Mouse (Mus musculus) frontal cortex, postnatal 10 days (tissue): ENCODE measurements around the gene Cep250.
"Not testable (repeated sequence)": the region's sequence is repeated elsewhere in the genome, so short reads cannot be mapped to it uniquely, and the experiment has no call there.

Experiments used
- DNase-seq, 2 experiments: peaks; one replicate each; pipeline ENCODE4 v3.0.0; 2022; ENCODE audit warnings: low spot score in 2 of 2, mixed read lengths in 1 of 2

Gene Cep250

DNA sequence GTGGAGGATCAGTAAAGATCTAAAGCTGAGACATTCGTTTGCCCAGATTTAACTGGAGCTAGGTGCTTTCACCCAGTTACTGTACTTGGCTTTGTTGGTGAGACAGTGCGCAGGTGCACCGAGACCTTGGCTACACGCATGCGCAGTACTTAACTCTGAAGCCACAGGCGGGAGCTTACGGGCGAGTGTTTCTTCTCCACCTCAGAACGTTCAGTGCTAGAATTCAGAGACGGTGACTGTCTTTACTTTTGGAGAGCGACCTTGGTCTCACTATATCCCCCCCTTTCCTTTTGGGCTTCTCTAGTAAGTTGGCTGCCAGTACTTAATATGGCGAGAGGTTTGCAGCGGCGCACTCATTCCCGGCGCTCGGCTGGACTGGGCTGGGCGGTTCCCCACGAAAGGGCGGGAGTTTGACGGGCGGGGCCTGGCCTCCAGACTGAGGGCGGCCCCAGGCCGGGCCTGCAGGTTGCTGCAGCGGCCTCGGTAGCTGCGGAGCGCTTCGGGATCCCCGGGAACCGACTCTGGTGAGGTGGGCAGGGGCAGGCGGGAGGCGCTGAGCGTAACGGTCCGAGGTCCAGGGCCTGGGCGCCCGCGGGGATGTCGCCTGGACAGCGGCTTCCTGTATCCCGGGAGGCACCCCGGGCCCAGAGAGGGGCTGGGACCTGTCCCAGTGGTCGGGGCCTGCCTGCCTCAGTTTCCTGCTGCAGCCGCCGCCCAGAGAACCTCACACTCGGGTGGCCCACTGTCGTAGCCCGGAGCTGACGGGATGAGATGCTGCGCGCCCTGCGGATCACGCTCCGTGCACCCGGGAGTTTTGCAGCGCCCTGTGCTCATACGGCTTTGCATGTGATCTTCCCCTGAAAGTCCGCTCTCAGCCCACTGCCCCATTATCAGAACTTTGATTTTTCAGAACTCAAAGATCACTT is at the start of gene Cep250:
Cep250 (plus strand) TSS at position 325 of the 926 bp plus-strand sequence.
- peak; percentile 73 to 86 for DNase-seq

GRCm38 (mm10) chr2:155914684-155915083 is 41.6 kb upstream of the Cep250 start:
- no peak for DNase-seq

- DNase-seq, result no peak
Observed at GRCm38 (mm10) chr2:155923143-155923542, 33.1 kb upstream of the Cep250 start.

DNA sequence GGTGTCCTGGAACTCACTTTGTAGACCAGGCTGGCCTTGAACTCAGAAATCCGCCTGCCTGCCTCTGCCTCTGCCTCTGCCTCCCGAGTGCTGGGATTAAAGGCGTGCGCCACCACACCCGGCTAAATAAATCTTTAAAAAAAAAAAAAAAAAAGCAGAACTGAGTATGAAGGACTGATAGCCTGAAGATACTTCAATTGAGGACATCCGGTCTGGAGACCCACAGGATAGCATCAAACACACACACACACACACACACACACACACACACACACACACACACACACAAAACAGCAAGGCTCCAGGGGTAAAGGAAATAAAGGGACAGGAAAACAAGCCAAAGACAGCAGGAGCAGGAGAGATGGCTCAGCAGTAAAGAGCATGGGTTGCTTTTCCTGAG is 31.0 kb upstream of the Cep250 start:
- not testable (repeated sequence) for DNase-seq

DNA sequence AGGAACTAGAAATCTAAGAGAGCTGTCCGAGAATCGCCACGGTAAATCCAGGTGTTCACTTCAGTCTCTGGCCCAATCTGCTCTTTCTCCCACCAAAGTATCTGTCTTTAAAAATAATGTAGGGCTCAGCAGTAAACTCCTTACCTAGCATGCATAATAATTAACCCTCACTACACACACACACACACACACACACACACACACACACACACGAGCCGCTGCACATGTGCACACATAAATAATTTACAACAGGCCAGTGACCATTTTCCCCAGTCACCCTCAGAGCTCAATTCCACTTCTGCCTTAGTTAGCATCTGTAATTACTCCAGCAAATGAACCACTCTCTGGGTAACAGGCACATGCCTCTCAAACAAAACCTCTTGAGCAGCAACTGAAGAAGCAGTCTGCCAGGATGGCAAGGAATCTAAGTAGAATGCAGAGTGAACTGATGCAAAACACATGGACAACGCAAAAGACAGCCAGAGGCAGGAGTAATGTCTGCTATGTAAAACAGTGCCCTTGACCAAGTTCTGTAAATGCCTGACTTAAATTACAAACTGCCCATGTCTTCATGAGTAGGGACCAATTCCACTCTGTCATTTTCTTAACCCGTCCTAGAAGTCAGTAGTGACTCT is 27.4 kb upstream of the Cep250 start:
- DNase-seq, result no peak

DNA sequence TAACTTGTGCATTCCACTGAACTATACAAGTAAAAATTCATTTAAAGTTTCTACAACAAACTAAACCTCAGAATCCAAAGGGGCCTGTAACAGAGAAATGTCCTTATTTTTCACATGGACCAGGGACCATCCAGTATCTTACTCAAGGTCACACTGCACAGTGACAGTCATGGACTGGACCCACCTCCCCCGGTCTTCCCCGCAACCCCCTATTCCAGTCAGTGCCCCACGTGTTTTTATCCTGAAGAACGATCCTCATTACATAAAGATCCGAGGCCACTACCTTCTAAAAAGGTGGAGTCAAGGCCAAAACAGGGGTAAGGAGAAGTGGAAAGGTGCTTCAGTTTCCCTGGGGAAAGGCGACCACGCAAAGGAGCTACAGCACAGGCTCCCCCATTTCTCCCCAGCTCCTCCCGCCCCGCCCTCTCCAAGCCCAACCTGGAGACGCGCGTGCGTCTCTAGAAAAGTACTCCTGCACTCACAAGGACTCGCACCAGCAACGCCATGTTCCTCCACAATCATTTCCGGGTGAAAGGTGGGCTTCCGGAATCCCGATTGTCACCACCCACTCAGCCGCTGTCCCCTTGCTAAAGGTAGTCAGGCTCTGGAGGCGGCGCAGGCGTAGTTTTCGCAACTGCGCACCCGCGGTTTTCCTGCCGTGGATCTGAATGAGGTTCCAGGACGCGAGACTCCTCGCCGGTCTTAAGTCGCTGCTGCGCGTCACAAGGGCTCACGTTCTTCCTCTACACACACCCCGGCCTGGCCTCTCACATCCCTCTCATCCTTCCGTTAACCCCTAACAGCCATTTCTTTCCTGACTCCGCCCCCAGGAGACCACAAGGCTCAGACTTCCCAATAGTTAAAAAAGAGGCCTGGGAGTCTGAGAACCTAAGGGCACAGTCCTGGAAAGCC is 26.5 kb upstream of the Cep250 start, which contains the start of gene Uqcc1:
Uqcc1 (minus strand) TSS at position 780 of the 912 bp plus-strand sequence.
- peak; percentile 91 to 92 for DNase-seq

GRCm38 (mm10) chr2:155939897-155940529 is 16.2 kb upstream of the Cep250 start:
- no peak for DNase-seq

DNA sequence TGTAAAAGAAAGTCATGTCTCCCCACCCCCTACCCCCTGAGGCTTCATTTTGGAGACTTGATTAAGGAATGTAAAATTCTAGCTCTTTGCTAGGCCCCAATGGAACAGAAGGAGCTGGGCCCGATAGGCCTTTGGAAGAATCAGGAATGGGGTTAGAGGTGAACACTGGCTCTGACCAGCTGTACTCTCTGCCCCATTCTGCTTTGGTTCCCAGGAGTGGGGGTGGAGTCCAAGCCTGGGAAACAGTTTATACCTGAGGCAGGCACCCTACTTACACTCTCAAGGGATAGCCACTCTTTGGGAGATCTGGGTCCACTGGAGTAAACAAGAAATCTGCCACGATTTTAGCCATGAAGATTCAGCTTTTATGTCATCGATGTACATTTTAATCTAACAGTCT is 15.6 kb upstream of the Cep250 start, which contains the start of gene Gm15557:
Gm15557 (plus strand) TSS at position 48 of the 400 bp plus-strand sequence.
- DNase-seq, result no peak

DNA sequence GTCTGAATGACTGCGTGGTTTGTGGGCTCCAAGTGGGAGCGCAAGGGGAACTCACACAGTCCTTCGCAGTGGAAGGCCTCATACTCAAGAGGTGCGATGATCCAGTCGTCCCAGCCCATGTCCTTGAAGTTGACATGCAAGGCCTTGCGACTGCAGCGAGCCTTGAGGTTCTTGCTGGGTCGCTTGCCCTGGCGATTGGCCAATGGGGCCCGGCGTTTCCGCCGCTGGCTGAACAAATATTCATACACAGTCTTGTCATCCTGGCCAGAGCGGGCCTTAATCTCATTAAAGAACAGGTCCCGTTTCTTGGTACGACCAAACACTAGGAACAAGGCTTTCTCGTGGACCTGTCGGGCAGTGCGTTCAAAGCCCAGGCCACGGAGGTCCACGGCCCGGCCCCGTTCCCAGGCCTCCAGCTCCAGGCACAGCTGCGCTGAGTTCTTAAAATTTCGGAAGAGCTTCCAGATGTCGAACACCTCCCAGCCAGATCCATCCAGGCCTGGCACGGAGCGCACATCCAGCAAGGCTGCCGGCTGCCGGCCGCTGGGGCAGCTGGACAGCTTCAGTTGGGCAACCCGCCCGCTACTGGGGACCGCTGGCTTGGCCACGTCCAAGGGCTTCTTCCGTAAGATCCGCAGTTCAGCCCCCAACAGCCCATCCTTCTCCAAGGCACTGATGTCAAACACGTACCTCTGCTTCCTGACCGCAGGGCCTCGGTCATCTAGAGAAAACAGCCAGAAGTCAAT is 14.4 kb upstream of the Cep250 start:
- DNase-seq, result no peak

DNA sequence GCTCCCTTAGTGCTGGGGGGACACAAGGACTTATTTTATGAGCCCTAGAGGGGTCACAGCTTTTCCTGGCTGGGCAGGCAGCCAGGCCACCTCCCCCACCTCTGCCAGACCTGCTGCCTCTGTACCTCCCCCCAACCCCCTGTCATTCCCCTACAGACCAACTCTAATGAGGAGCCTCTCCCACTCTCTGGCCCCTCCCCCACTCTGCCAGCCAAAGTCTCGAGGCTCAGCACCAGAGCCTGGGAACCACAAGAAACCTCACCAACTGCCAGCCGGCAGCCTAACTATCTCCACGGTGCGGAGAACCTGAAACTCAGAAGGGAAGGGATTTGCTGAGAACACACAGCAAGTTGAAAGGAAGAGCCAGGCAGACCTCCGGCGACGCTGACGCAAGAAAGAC is 12.8 kb upstream of the Cep250 start:
- no peak for DNase-seq

DNA sequence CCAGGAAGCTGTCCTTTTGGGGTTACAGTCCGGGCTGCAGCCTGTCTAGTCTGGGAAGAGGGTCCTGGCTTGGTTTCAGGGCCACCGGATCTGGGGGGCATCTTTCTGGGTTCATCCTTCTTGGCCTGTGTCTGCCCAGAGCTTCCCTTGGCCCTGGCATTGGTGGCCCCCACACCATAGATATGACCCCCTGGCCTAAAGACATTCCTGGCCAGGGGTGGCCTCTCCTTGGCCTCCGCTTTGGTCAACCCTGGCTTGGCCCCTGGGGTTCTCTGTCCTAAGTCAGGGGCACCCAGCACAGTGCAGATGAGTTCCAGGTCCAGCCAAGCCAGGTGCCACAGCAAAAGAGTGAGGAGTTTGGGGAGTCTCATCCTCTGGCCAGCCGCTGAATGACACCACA is 11.6 kb upstream of the Cep250 start:
- DNase-seq, result no peak

DNA sequence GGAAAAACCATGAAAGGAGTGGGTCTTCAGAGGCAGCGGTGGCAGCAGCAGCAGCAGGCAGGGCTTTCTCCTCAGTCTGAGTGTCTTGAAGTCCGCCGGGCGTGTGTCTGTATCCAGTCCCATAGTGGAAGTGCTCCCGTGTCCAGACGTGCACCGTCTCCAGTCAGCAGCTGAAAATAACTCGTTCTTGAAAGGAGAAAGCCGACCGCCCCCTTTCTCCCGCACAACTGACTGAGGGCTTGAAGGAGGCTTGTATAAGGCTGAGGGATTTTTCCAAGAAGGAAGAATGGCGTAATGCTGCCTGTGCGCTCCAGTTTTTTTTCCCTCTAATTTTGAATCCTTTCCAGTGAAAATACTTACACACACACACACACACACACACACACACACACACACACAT is 11.1 kb upstream of the Cep250 start, which contains the start of gene Gdf5:
Gdf5 (minus strand) TSS at position 244 of the 400 bp plus-strand sequence.
- DNase-seq, result no peak

GRCm38 (mm10) chr2:155945580-155945979 is 10.7 kb upstream of the Cep250 start:
- no peak for DNase-seq

DNA sequence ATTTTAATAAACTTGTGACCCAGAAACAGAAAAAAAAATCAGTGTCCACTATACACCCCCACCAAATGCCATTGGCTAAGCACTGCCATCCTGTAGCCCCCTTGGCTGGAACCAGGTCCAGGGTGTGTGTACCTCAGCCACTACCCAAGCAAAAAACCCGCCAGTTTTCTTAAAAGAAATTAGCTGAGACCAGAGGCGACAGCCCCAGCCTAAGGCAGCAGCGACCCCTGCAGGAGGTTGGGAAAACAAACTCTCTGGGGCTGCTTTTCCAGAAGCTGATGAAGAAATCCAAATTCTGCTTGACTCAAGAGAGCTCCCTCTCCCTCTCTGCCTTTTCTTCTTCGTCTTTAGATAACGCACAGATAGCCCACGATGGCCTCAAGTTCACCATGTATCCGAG is 10.2 kb upstream of the Cep250 start:
- DNase-seq, result peak; percentile 43 to 66

GRCm38 (mm10) chr2:155946499-155946898 is 9.8 kb upstream of the Cep250 start:
- no peak for DNase-seq

- DNase-seq, result no peak
Observed at GRCm38 (mm10) chr2:155947390-155948002, 8.8 kb upstream of the Cep250 start.

DNA sequence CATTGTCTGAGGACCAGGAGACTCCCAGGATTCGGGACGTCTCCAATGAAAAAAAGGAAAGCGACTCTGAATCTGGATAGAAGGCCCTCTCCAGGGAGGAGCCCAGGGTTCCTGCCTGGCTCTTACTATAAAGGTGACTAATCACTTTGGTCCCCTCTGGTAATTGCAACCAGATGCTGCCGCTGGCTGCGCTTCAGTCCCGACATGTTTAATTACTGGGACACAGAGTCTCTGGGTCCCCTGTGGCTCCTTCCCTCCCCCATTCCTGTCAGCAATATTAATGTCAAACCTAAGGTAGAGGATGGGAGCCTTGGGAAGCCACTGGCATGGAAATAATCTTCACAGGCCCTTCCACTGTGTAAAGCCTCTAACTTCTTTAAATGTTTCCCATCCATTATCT is 6.9 kb upstream of the Cep250 start:
- no peak for DNase-seq

DNA sequence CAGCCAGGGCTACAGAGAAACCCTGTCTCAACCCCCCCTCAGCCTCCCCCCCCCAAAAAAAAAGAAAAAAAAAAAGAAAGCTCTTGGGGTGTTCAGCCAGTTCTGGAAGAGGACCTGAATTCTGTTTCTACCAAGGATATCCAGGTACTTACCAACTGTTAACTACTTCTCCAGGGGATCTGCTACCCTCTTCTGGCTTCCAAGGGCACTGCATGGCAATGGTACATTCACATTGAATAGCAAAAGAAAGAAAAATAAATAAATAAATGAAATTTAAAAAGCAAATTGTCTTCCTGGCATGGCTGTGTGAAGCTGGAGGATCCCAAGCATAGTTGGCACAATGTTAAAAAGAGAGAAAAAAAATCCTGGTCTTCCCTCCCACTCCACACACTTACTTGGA is 4.3 kb upstream of the Cep250 start:
- peak; percentile 48 to 55 for DNase-seq

- DNase-seq, result no peak
Observed at GRCm38 (mm10) chr2:155959981-155960380, 3.7 kb downstream of the Cep250 start.

DNA sequence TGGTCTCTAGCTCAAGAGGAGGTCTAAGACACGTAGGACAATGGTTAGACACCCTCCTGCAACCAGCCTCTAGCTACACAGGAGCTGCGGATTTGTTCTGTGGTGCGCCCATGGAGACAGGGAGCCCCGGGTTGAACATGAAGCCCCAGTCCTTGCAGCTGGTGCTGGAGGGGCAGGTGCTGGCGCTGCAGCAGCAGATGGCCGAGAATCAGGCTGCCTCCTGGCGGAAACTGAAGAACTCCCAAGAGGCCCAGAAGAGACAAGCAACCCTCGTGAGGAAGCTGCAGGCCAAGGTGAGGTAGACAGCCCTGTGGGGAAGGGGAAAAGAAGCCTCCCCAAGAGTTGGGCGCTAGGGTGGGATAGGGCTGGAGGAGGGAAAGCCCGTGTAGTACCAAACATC is 5.6 kb downstream of the Cep250 start:
- no peak for DNase-seq
